Mouse (Mus musculus) hindbrain, embryonic 15.5 days (tissue): ENCODE measurements around the gene Zfp365. TPM values are rescaled to one million over a fixed set of nuclear protein-coding genes. Genes with fewer than 3 reads are reported as not detected.

Experiments used
- ATAC-seq: fragments of 200-750 bp; cut with Nextera tagmentation; 2 replicates; pipeline ENCODE4 v1.8.0; 2017; ENCODE audit warnings: low read depth, moderate number of reproducible peaks, moderate TSS enrichment; ENCODE audit not compliant: low FRiP score
- H3K27ac ChIP-seq: fragments of 300-500 bp; sonication (generic); replicated peaks from 2 replicates; pipeline ENCODE4 v1.5.1; 2015; ENCODE audit warnings: mild to moderate bottlenecking, inconsistent platforms
- H3K27me3 ChIP-seq: fragments of 300-500 bp; sonication (generic); 2 replicates; pipeline ENCODE4 v1.6.1; 2015; ENCODE audit warnings: control low read depth, inconsistent platforms
- H3K36me3 ChIP-seq: fragments of 300-500 bp; sonication (generic); 2 replicates; pipeline ENCODE4 v1.6.1; 2015; ENCODE audit warnings: control low read depth, inconsistent platforms
- H3K4me1 ChIP-seq: fragments of 300-500 bp; sonication (generic); replicated peaks from 2 replicates; pipeline ENCODE4 v1.6.1; 2015; ENCODE audit warnings: control low read depth, inconsistent platforms
- H3K4me2 ChIP-seq: fragments of 300-500 bp; sonication (generic); 2 replicates; pipeline ENCODE4 v1.6.1; 2015; ENCODE audit warnings: moderate library complexity, mild to moderate bottlenecking, inconsistent platforms
- H3K4me3 ChIP-seq: fragments of 300-500 bp; sonication (generic); 2 replicates; pipeline ENCODE4 v1.5.1; 2015; ENCODE audit warnings: mild to moderate bottlenecking, inconsistent platforms
- H3K9ac ChIP-seq: fragments of 300-500 bp; sonication (generic); 2 replicates; pipeline ENCODE4 v1.6.1; 2015; ENCODE audit warnings: inconsistent platforms
- H3K9me3 ChIP-seq: fragments of 300-500 bp; sonication (generic); 2 replicates; pipeline ENCODE4 v1.6.1; 2016; ENCODE audit warnings: control low read depth, inconsistent platforms
- WGBS: fragments of 180-500 bp; shearing (Covaris S2); methylation state at CpG from one replicate; pipeline ENCODE4 v1.1.7; 2015; 5-methylcytosine and 5-hydroxymethylcytosine counted together
- polyA plus RNA-seq: library from polyadenylated mRNA; unstranded; fragments of >200 nt; fragmentation: Nextera tagmentation; extraction: Ambion mirVana; gene quantifications from 2 replicates; pipeline ENCODE4 v1.2.1, GENCODE M21; 2015

Zfp365 gene
- 6.0 and 6.1 TPM in 2 replicates for polyA plus RNA-seq

- peaks cover 8% of the 10 kb centered on the region for H3K4me1 ChIP-seq
- H3K9me3 ChIP-seq, result no peaks in the 10 kb centered on the region
- no peaks in the 10 kb centered on the region for H3K36me3 ChIP-seq
- H3K4me2 ChIP-seq, result peak within 1 kb of the TSS; percentile 93
- ATAC-seq, result peak; percentile 96
- H3K27me3 ChIP-seq, result 0 out of 2 replicates have a peak, but pooled peaks cover 2% of the 10 kb centered on the region
- peak within 1 kb of the TSS; percentile 73 for H3K9ac ChIP-seq
- H3K27ac ChIP-seq, result peak within 1 kb of the TSS; percentile 74
- under 1% methylated on average over 42 of the region's 43 CpGs for WGBS
- H3K4me3 ChIP-seq, result peak within 1 kb of the TSS; percentile 83
Measured at GRCm38 (mm10) chr10:67912337-67912776, at the start of gene Zfp365. TSS of gene Zfp365 (minus strand) at chr10:67912662.

GRCm38 (mm10) chr10:67959982-67960381 is 47.5 kb upstream of the Zfp365 start:
- H3K27ac ChIP-seq, result no peak overlapping the region
- ATAC-seq, result no peak
- no peaks in the 10 kb centered on the region for H3K4me1 ChIP-seq
- no peak overlapping the region for H3K4me3 ChIP-seq
- no peaks in the 10 kb centered on the region for H3K27me3 ChIP-seq
- no peaks in the 10 kb centered on the region for H3K36me3 ChIP-seq
- no peak overlapping the region for H3K9ac ChIP-seq
- no peaks in the 10 kb centered on the region for H3K9me3 ChIP-seq
- H3K4me2 ChIP-seq, result no peak overlapping the region
- 54% methylated on average over 3 of the region's 3 CpGs for WGBS

- 97% methylated on average over 2 of the region's 2 CpGs for WGBS
Measured at GRCm38 (mm10) chr10:67955982-67956381, 43.5 kb upstream of the Zfp365 start.

GRCm38 (mm10) chr10:67951690-67952089 is 39.2 kb upstream of the Zfp365 start:
- Histone ChIP-seq H3K4me1 (no peaks in the 10 kb centered on the region), H3K9ac (no peak overlapping the region), H3K4me3 (no peak overlapping the region), H3K27me3 (no peaks in the 10 kb centered on the region), H3K4me2 (no peak overlapping the region), H3K27ac (no peak overlapping the region), H3K36me3 (no peaks in the 10 kb centered on the region), H3K9me3 (no peaks in the 10 kb centered on the region)
- no peak for ATAC-seq
- 83% methylated on average over 4 of the region's 4 CpGs for WGBS

More at GRCm38 (mm10) chr10:67955982-67956381, 43.5 kb upstream of the Zfp365 start:
- H3K9ac ChIP-seq, result no peak overlapping the region
- no peak for ATAC-seq
- no peak overlapping the region for H3K4me3 ChIP-seq
- no peak overlapping the region for H3K27ac ChIP-seq
- H3K4me2 ChIP-seq, result no peak overlapping the region
- H3K27me3 ChIP-seq, result no peaks in the 10 kb centered on the region
- H3K9me3 ChIP-seq, result no peaks in the 10 kb centered on the region
- no peaks in the 10 kb centered on the region for H3K36me3 ChIP-seq
- no peaks in the 10 kb centered on the region for H3K4me1 ChIP-seq

GRCm38 (mm10) chr10:67950059-67950748 is 37.7 kb upstream of the Zfp365 start:
- no peak overlapping the region for H3K4me3 ChIP-seq
- no peak overlapping the region for H3K4me2 ChIP-seq
- no peaks in the 10 kb centered on the region for H3K9me3 ChIP-seq
- whole genome bisulfite sequencing, result 85% methylated on average over 8 of the region's 8 CpGs
- H3K4me1 ChIP-seq, result no peaks in the 10 kb centered on the region
- H3K36me3 ChIP-seq, result no peaks in the 10 kb centered on the region
- no peaks in the 10 kb centered on the region for H3K27me3 ChIP-seq
- H3K9ac ChIP-seq, result no peak overlapping the region
- no peak for ATAC-seq
- H3K27ac ChIP-seq, result no peak overlapping the region

GRCm38 (mm10) chr10:67943513-67943912 is 31.1 kb upstream of the Zfp365 start:
- H3K27me3 ChIP-seq, result no peaks in the 10 kb centered on the region
- H3K9me3 ChIP-seq, result no peaks in the 10 kb centered on the region
- no peak for ATAC-seq
- H3K9ac ChIP-seq, result no peak overlapping the region
- H3K4me2 ChIP-seq, result no peak overlapping the region
- H3K27ac ChIP-seq, result no peak overlapping the region
- no peaks in the 10 kb centered on the region for H3K4me1 ChIP-seq
- WGBS, result 92% methylated on average over 4 of the region's 4 CpGs
- H3K4me3 ChIP-seq, result no peak overlapping the region
- H3K36me3 ChIP-seq, result no peaks in the 10 kb centered on the region

GRCm38 (mm10) chr10:67939546-67939945 is 27.1 kb upstream of the Zfp365 start:
- no peak overlapping the region for H3K9ac ChIP-seq
- no peaks in the 10 kb centered on the region for H3K36me3 ChIP-seq
- H3K4me1 ChIP-seq, result no peaks in the 10 kb centered on the region
- no peak overlapping the region for H3K4me3 ChIP-seq
- no peak overlapping the region for H3K4me2 ChIP-seq
- H3K27me3 ChIP-seq, result no peaks in the 10 kb centered on the region
- ATAC-seq, result no peak
- no peaks in the 10 kb centered on the region for H3K9me3 ChIP-seq
- 78% methylated on average over 12 of the region's 12 CpGs for WGBS
- H3K27ac ChIP-seq, result no peak overlapping the region

GRCm38 (mm10) chr10:67937775-67938174 is 25.3 kb upstream of the Zfp365 start:
- Histone ChIP-seq H3K9me3 (no peaks in the 10 kb centered on the region), H3K27ac (no peak overlapping the region), H3K36me3 (no peaks in the 10 kb centered on the region), H3K9ac (no peak overlapping the region), H3K4me3 (no peak overlapping the region), H3K4me2 (no peak overlapping the region), H3K27me3 (no peaks in the 10 kb centered on the region), H3K4me1 (no peaks in the 10 kb centered on the region)
- 90% methylated on average over 5 of the region's 5 CpGs for WGBS
- no peak for ATAC-seq

GRCm38 (mm10) chr10:67936944-67937343 is 24.5 kb upstream of the Zfp365 start:
- no peaks in the 10 kb centered on the region for H3K4me1 ChIP-seq
- no peaks in the 10 kb centered on the region for H3K36me3 ChIP-seq
- no peak for ATAC-seq
- no peak overlapping the region for H3K27ac ChIP-seq
- H3K27me3 ChIP-seq, result no peaks in the 10 kb centered on the region
- H3K4me3 ChIP-seq, result no peak overlapping the region
- H3K4me2 ChIP-seq, result no peak overlapping the region
- no peak overlapping the region for H3K9ac ChIP-seq
- WGBS, result 75% methylated on average over 4 of the region's 4 CpGs
- no peaks in the 10 kb centered on the region for H3K9me3 ChIP-seq

- no peak for ATAC-seq
- H3K9me3 ChIP-seq, result no peaks in the 10 kb centered on the region
- no peaks in the 10 kb centered on the region for H3K36me3 ChIP-seq
- no peak overlapping the region for H3K9ac ChIP-seq
- H3K27ac ChIP-seq, result no peak overlapping the region
- WGBS, result 92% methylated on average over 11 of the region's 11 CpGs
- no peaks in the 10 kb centered on the region for H3K27me3 ChIP-seq
- H3K4me3 ChIP-seq, result no peak overlapping the region
- H3K4me2 ChIP-seq, result no peak overlapping the region
- H3K4me1 ChIP-seq, result no peaks in the 10 kb centered on the region
Measured at GRCm38 (mm10) chr10:67932780-67933179, 20.3 kb upstream of the Zfp365 start.

- H3K4me3 ChIP-seq, result no peak overlapping the region
- H3K36me3 ChIP-seq, result no peaks in the 10 kb centered on the region
- no peak overlapping the region for H3K27ac ChIP-seq
- H3K9ac ChIP-seq, result no peak overlapping the region
- no peak overlapping the region for H3K4me2 ChIP-seq
- no peaks in the 10 kb centered on the region for H3K4me1 ChIP-seq
- ATAC-seq, result no peak
- H3K27me3 ChIP-seq, result no peaks in the 10 kb centered on the region
- no peaks in the 10 kb centered on the region for H3K9me3 ChIP-seq
- 83% methylated on average over 4 of the region's 4 CpGs for WGBS
Measured at GRCm38 (mm10) chr10:67931328-67931727, 18.9 kb upstream of the Zfp365 start.

GRCm38 (mm10) chr10:67928584-67928983 is 16.1 kb upstream of the Zfp365 start:
- no peak for ATAC-seq
- H3K4me1 ChIP-seq, result no peaks in the 10 kb centered on the region

More at GRCm38 (mm10) chr10:67928584-67928983, 16.1 kb upstream of the Zfp365 start:
- no peak overlapping the region for H3K4me3 ChIP-seq
- H3K4me2 ChIP-seq, result no peak overlapping the region
- no peaks in the 10 kb centered on the region for H3K27me3 ChIP-seq
- WGBS, result 86% methylated on average over 7 of the region's 7 CpGs
- H3K9me3 ChIP-seq, result no peaks in the 10 kb centered on the region
- H3K27ac ChIP-seq, result no peak overlapping the region
- H3K36me3 ChIP-seq, result no peaks in the 10 kb centered on the region
- no peak overlapping the region for H3K9ac ChIP-seq
